Mouse (Mus musculus) cortical plate, adult 2 months (tissue): ENCODE measurements around the gene Gpr176.

ENCODE experiments used
- CTCF ChIP-seq: fragments of 200-500 bp; IDR thresholded peaks from 2 replicates; pipeline ENCODE4 v1.5.1; 2011; ENCODE audit warnings: mild to moderate bottlenecking, control low read depth, low read length; ENCODE audit not compliant: insufficient read depth; ENCODE audit errors: extremely low read depth
- POLR2A ChIP-seq: fragments of 200-500 bp; IDR thresholded peaks from 2 replicates; pipeline ENCODE4 v1.6.1; 2011; ENCODE audit warnings: mild to moderate bottlenecking, low read length, control low read depth; ENCODE audit not compliant: insufficient read depth; ENCODE audit errors: extremely low read depth

DNA sequence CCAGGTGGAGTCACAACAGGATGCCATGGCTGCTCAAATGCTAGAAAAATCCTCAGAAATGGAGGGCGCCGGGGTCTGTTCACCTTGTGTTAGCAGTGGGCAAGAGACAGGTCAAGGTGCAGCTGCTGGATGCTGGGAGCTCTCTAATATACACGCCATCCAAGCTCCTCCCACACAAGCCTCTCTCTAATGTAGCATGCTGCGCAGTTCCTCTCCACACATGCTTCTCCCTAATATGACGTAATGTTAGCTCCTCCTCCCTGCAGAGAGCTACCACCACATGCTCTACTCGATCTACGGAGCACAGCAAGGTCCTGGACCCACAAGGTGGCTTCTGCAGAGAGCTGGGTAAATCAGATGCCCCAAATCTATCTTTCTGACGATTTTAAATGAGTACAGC lies 65.7 kb downstream of the Gpr176 start:
- no peak for TF ChIP-seq CTCF
- 0 out of 2 replicates have a peak, but pooled peaks have one; percentile 17 for TF ChIP-seq POLR2A
